Mouse (Mus musculus): ENCODE results near the gene Sars2.
"Not testable (repeated sequence)": the region's sequence is repeated elsewhere in the genome, so short reads cannot be mapped to it uniquely, and the experiment has no call there.

The Sars2 gene

DNA sequence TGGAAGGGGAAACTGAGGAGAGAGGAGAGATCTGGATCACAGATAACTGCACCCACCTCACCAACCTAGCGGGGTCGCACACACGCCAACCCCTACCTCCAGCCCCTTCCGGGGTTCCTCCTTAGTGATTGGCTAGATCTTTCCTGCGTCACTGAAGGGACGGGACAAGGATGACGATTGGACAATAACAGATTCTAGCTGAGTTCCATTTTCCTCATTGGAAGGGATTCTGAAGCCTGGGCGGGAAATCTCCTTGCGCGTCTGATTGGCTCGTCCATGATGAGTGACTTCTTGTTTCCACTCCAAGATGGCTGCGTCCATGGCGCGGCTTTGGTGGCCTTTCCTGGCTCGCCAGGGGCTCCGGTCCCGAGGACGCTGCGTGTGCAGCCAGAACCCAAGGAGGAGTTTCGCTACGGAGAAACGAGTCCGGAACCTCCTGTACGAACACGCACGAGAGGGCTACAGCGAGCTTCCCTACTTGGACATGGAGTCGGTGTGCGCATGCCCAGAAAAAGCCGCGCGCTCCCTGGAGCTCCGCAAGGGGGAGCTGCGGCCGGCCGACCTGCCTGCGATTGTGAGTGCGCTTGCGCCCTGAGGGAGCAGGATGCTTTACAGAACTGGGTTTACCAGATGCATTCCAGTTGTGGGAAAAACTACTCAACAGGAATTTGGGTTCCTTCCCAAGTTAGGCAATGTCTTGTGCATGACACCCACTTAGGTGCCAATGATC lies at the start of gene Sars2, which contains the start of gene Mrps12:
Gene Sars2 (plus strand): TSS at position 284 of the 730 bp plus-strand sequence.
Gene Mrps12 (minus strand): TSS at position 112 of the 730 bp plus-strand sequence.
- peak; percentile 98 for DNase-seq (ENCODE audit: low read depth, low spot score)

DNA sequence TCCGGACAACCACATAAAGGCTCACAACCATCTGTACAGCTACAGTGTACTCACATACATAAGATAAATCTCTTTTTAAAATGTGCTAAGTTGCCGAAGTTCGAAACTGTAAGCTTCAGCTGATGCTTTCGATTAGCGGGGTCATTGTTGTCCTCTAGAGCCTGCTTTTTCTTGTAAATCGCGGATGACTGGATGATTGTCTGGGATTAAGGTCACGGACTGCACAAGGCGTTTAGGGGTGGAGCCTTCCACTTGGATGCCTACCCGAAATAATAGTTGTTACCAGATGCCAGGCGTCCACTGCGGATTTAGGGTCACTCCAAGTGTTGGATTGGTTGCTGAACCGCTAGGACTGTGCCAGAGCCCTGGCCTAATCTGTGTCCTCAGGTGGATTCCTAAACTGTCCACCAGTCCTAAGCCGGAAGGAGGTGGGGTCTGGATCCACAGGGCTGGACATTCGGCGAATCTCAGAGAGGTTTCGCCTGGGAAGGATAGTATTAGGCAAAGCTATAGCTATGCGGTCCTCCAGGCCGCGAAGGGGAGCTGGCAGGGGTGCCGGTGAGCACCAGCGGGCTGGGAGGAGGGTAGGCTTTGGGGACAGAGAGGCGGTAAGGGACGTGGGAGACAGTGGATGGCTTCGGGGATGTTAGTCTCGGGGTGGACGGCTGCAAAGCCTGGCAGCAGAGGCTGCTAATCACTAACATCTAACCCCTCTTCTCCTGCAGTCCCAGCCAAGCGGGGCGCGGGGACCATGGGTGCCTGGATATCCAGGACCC lies 49.1 kb upstream of the Sars2 start, which contains the start of gene Fbxo27:
Gene Fbxo27 (plus strand): TSS at position 305 of the 776 bp plus-strand sequence.
- DNase-seq (ENCODE audit: low read depth, low spot score) = no peak

DNA sequence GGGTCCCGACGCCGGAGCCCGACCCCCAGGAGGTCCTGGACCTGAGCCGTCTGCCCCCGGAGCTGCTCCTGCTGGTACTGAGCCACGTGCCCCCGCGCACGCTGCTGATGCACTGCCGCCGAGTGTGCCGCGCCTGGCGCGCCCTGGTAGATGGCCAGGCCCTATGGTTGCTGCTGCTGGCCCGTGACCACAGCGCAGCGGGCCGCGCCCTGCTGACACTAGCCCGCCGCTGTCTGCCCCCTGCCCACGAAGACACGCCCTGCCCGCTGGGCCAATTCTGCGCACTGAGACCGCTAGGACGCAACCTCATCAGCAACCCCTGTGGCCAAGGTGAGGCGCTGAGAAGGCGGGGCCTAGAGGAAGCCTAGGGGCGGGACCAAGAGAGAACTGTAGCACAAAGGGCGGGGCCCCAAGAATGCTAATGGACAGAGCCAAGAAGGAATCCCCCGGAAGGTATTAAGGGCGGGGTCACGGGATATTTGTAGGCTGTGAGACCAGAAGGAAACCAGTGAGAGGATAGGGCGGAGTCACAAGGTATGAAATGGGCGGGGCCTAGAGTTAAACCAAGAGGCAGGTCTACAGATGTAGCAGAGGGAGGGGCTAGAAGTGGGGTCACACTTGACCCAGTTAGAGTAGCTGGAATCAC lies 48.3 kb upstream of the Sars2 start:
- DNase-seq (ENCODE audit: low read depth, low spot score) = peak; percentile 70

DNA sequence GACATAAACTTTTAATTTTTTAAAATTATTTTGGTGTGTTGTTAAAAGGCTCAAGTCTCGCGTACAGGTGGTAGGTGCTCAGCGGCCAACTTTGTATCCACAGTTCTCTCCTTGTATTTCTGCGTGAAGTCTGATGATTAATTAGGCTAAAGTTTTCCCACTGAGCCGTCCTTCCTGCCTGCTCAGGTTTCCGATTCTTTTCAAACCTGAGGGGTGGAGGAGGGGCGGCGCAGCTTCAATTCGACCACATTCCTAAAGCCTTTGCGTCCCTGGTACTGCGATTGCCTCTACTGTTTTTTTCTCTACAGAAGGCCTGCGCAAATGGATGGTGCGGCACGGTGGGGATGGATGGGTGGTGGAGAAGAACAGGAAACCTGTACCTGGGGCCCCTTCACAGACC lies 47.4 kb upstream of the Sars2 start:
- no peak for DNase-seq (ENCODE audit: low read depth, low spot score)

DNA sequence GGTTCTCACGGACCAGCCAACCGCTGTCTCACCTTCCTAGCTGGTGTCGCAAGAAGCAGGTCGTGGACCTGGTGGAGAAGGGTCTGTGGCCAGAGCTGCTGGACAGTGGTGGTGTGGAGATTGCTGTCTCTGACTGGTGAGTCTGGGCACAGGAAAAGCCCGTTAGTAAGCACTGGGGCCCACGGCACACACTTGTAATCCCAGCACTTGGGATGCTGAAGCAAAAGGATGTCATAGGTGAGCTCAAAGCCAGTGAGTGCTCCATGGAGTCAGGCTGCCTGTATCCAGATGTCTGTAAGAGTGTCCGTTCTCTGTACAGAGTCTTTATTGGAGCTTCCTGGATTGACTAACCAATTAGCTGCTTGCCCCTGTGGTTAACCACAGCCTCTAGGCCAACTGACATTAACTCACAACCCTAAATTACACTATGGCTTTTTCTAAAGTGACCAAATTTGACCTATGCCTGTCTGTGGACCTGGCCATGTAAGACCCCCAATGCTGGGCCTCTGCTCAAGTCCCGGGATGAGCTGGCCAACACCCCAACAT lies 46.8 kb upstream of the Sars2 start:
- DNase-seq (ENCODE audit: low read depth, low spot score) = no peak

DNA sequence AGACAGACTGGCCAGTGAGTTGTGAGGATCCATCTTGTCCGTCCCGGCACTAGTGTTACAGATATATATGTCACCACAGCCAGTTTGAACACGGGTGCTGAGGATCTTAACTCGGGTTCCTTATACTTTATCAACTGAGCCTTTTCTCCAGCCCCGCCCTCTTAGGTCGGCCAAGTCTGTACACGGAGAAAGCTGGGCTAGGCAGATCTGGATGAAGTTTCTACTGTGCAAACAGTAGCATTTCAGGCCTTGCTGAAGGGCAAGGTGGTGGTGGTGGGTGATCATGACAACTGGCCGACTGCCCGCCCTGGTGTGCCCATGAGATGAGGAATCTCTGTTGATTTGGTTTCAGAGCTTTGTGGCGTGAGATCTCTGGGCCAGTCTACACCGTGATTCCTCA lies 44.5 kb upstream of the Sars2 start:
- DNase-seq (ENCODE audit: low read depth, low spot score) = no peak

DNA sequence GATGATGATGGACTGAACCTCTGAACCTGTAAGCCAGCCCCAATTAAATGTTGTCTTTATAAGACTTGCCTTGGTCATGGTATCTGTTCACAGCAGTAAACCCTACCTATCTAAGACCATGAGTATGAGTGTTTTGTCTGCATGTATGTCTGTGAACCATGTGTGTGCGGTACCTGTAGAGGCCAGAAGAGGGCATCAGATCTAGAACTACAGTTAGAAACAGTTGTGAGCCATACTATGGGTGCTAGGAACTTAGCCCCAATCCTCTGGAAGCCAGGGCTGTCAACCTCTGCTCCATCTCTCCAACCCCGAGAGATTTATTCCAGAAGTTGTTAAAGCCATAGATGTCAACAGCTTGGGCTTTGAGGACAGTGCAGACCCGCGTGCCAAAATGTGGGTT lies 41.5 kb upstream of the Sars2 start:
- no peak for DNase-seq (ENCODE audit: low read depth, low spot score)

DNA sequence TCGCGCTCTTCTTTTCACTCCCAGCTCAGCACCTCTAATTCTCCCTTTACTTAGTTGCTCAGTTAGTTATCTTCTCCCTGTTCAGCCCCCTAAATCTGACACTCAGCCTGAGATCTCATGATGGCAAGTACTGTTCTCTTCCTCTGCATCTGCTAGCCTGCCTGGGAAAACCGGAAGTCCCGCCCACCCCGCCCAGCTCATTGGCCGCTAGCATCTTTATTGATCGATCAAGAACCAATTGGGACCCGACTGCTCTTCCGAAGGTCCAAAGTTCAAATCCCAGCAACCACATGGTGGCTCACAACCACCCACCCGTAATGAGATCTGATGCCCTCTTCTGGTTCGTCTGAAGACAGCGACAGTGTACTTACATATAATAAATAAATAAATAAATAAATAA lies 40.5 kb upstream of the Sars2 start:
- not testable (repeated sequence) for DNase-seq (ENCODE audit: low read depth, low spot score)

DNA sequence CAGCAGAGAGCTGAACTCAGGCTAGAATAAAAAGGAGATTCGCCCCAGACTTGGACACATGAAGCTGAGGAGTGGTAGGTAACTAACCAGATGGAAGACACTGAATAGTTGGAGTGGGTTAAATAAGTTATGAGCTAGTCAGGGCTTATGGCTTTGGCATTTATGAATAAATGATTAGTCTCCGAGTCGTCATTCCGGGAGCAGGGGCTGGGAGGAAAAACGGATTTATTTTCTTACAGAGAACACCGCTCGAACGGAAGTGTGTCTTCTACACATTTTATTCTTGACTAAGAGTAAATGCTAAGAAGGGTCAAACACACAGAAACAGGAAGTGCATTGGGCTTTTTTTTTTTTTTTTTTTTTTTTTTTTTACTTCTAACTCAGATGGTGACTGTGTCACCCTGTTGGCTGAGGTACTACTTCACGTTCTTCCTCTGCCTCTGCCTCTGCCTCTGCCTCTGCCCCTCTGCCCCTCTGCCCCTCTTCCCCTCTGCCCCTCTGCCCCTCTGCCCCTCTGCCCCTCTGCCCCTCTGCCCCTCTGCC lies 39.1 kb upstream of the Sars2 start:
- DNase-seq (ENCODE audit: low read depth, low spot score) = no peak

DNA sequence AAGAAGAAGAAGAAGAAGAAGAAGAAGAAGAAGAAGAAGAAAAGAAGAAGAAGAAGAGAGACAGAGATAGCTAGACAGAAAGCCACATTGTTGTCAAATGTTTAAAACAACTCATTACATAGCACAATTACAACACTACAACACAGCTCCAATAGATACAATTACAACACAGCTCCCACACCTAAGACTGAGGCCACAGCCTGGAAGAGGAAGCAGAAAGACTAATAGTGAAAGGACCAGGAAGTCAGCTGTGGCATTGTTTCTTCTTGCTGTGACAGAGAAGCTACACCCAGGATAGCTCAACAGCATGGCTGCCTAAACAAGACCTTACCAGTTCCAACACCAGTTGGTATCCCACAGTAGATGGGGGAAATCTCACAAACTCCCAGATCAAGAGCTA lies 32.3 kb upstream of the Sars2 start:
- no peak for DNase-seq (ENCODE audit: low read depth, low spot score)

DNA sequence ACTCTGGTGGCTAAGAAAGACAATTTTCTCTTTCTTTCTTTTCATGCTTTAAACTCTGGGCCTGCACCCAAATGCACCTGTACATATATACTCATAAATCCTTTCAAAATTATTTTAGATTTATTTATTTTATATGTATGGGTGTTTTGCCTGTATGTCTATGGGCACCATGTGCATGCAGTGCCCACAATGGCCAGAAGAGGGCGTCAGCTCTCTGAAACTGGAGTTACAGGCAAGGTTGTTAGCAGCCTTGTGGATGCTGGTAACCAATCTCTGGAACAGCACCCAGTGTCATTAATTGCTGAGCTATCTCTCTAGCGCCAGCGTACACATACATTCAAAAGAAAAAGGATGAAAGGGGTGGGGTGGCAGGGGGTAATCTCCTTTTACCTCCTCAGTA lies 30.8 kb upstream of the Sars2 start:
- DNase-seq (ENCODE audit: low read depth, low spot score) = no peak

DNA sequence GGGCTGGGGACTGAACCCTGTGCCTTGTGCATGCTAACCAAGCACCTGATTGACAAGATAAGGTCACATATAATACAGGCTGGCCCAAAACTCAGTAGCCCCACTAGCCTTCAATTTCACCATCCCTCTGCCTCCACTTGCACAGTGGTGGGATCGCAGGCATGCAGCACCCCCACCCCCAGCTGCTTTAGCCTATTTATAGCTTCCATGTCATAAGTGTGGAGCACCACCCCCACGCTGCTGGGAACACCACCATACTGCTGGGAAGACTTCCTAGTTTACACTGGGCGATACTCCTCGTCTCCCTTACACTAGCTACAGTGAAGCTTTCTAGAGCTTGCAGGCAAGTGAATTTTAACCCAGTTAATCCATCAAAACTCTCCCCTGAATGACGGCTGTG lies 27.1 kb upstream of the Sars2 start:
- no peak for DNase-seq (ENCODE audit: low read depth, low spot score)

DNA sequence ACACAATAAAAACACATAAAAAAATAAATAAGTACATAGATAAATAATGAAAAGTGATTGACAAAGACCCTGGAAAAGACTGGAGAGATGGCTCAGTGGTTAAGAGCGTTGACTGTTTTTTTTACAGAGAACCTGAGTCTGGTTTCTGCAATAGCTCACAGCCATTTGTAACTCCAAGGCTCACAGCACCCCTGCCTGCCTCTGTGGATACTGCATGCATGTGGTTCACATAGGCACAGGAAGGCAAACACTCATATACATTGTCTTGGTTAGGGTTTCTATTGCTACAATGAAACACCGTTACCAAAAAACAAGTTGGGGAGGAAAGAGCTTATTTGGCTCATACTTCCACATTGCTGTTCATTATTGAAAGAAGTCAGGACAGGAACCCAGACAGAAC lies 26.2 kb upstream of the Sars2 start:
- no peak for DNase-seq (ENCODE audit: low read depth, low spot score)

DNA sequence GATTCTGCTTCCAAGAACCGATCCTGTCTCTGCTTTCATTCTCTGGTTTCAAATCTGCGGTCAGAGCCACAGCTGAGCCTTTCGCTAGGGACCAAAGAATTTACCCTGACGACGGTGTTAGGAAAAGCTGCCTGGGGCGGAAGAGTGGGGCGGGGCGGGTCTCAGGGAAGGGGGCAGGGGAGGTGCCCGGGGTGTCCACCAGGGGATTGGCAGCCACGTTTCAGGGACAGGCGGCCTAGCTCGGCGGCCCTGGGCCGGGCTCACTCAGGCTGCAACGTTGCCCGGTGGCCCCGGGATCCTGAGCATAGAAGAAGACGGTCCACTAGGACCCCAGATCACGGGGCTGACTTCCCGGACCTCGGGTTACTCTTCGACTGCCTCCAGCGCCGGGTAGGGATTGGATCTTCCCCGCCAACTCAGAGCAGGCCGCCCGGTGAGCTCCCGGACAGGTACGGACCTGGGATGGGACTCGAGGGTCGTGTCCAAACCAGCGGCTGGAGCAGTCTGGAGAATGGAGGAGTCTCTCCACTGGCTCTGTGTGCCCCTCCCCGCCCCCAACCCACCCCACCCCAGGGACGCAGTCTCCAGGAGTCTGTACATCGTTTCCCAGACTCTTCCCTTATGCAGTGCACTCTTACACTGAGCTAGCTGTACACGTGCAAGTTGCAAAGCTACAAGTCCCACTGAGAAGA lies 25.1 kb upstream of the Sars2 start, which contains the start of gene Fbxo17:
Gene Fbxo17 (plus strand): TSS at position 215 of the 692 bp plus-strand sequence.
- no peak for DNase-seq (ENCODE audit: low read depth, low spot score)

DNA sequence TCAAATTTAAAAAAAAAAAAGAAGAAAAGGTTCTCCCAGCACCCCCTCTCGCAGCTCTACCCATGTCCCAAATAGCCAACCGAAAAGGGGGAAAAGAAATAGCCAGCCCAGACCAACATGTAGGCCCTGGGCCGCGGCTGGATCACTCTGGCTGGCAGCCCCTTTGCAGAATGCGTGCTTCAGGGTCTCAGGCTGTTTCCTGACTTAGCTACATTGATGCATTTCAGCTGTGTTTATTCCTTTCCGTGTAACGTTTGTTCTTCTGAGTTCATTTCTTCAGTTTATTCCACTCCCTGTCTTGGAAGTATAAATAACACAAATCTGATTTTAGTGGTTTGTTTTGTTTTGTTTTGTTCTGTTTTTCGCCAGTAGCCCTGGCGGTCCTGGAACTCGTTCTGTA lies 24.1 kb upstream of the Sars2 start:
- DNase-seq (ENCODE audit: low read depth, low spot score) = no peak

DNA sequence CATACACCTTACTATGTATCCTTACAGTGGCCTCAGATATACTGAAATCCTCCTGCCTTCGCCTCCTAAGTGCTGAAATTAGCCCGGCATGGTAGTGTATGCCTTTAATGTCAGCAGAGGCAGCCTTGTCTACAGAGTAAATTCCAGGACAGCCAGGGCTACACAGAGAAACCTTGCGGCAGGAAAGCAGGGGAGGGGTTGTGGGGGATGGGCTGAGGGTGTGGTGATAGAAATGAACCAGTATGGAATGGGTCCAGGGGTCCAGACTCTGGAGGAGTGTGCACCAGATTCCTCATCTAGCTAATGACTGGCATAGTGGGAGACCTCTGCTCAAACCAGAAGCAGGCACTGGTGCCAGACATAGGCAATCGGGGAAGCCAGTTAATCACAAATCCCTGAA lies 22.6 kb upstream of the Sars2 start:
- no peak for DNase-seq (ENCODE audit: low read depth, low spot score)

DNA sequence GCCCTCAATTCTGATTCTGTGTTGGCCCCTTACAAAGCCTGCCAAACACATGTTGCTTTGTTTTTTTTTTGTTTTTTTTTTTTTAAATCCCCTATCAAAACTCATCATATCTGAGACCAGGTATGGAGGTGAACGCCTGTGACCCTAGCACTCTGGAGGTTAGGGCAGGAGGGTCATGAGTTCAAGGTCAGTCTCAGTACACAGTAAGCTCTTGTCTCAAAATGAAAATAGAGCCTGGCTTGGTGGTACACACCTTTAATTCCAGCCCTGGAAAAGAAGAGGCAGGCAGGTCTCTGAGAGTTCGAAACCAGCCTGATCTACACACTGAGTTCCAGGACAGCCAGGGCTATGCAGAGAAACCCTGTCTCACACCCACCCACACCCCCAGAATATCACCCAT lies 22.1 kb upstream of the Sars2 start:
- no peak for DNase-seq (ENCODE audit: low read depth, low spot score)

DNA sequence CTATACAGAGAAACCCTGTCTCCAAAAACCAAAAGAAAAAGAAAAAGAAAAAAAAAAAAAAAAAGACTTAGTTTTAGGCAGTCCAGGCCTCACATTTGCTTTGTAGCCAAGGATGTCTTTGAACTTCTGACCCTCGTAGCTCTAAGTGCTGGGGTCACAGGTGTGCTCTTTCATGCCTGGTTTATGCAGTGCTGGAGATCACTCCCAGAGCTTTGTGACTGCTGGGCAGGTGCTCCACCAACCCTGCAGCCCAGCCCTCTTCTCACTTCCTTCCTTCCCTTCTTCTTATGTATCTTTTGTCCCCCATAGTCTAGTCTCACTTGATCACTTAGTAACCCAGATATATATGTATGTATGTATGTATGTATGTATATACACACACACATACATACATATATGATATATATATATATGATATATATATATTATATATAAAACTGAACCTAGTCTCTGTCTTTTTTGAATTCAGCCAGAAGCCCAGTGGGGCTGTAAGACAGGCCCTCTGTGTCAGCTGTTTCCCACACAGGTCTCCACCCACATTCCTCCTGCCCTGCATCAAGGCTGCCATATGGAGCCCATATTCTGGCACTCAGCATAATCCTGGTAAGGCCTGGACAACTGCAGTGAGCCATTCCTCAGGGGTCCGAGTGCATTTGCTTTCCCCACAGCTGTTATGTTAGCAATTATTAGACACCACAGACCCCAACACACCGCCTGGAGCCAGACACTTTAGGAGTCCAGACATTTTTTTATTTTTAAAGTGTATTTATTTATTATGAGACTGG lies 20.8 kb upstream of the Sars2 start:
- DNase-seq (ENCODE audit: low read depth, low spot score) = no peak

DNA sequence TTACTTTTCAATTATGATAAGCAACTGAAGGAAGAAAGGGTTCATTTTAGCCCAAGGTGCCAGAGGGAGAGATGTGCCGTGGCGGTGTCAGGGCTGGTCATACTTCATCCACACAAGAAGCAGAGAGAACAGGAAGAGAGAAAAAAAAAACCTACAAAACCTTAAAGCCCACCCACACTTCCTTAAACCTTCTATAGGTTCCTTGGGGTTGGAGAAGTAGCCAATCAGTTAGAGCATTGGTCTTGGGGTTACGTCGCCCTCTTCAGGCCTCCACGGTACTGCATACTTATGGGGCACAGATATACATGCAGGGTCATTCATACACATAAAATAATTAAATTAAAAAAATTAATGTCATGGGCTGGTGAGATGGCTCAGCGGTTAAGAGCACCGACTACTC lies 19.7 kb upstream of the Sars2 start:
- DNase-seq (ENCODE audit: low read depth, low spot score) = no peak

DNA sequence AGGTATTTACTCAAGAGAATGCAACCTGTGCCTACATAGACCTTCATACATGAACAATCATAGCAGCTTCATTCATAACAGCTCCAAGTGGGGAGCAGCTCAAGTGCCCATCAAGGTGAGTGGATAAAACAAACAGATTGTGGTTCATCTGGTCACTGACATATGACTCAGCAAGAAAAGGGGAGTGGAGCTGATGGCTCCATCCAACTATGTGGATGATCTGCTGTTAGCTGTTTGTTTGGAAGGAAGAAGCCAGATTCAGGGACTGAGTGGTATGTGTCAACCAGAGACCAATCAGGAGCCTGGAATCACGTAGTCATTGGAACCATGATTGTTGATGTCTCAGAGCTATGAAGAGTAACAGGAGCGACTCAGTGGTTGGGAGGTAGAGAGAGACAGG lies 17.2 kb upstream of the Sars2 start:
- DNase-seq (ENCODE audit: low read depth, low spot score) = no peak

Measured in brain, embryonic 18.5 days (tissue).